Mouse (Mus musculus) 416B (cell line): ENCODE measurements around the gene Tradd.

ENCODE experiments used
- DNase-seq: peaks from one replicate; pipeline ENCODE4 v3.0.0; 2011; ENCODE audit warnings: low read depth

Tradd gene

GRCm38 (mm10) chr8:105264024-105264982 is at the start of gene Tradd, which contains the start of gene Fbxl8:
Tradd (minus strand) TSS chr8:105264609.
Fbxl8 (plus strand) TSS chr8:105264648.
- peak; percentile 77 for DNase-seq

GRCm38 (mm10) chr8:105313622-105314402 is 49.4 kb upstream of the Tradd start:
- DNase-seq = no peak

GRCm38 (mm10) chr8:105312891-105313481 is 48.6 kb upstream of the Tradd start:
- no peak for DNase-seq

- DNase-seq = no peak
These were observed 47.3 kb upstream of the Tradd start for GRCm38 (mm10) chr8:105311718-105312117.

GRCm38 (mm10) chr8:105310118-105310517 is 45.7 kb upstream of the Tradd start:
- DNase-seq = no peak

GRCm38 (mm10) chr8:105309142-105309847 is 44.9 kb upstream of the Tradd start:
- no peak for DNase-seq

GRCm38 (mm10) chr8:105308428-105308827 is 44.0 kb upstream of the Tradd start:
- DNase-seq = no peak

- no peak for DNase-seq
These were observed 43.3 kb upstream of the Tradd start for GRCm38 (mm10) chr8:105307670-105308069.

- DNase-seq = no peak
These were observed 41.8 kb upstream of the Tradd start for GRCm38 (mm10) chr8:105306146-105306691.

GRCm38 (mm10) chr8:105305211-105306145 is 41.1 kb upstream of the Tradd start, which contains the start of gene Elmo3:
Elmo3 (plus strand) TSS chr8:105305601.
- DNase-seq = no peak

- DNase-seq = peak; percentile 47
These were observed 40.2 kb upstream of the Tradd start for GRCm38 (mm10) chr8:105304325-105305210.

- no peak for DNase-seq
These were observed 39.5 kb upstream of the Tradd start for GRCm38 (mm10) chr8:105303874-105304273.

- no peak for DNase-seq
These were observed 39.0 kb upstream of the Tradd start for GRCm38 (mm10) chr8:105303396-105303795.

GRCm38 (mm10) chr8:105299962-105300361 is 35.6 kb upstream of the Tradd start:
- no peak for DNase-seq

- peak; percentile 30 for DNase-seq
These were observed 34.2 kb upstream of the Tradd start for GRCm38 (mm10) chr8:105298351-105299252.

- peak; percentile 91 for DNase-seq
These were observed 33.2 kb upstream of the Tradd start, which contains the start of gene E2f4 for GRCm38 (mm10) chr8:105297511-105298192. E2f4 (plus strand) TSS chr8:105297663.

GRCm38 (mm10) chr8:105295895-105296573 is 31.6 kb upstream of the Tradd start, which contains the start of gene Exoc3l:
Exoc3l (minus strand) TSS chr8:105296101.
- DNase-seq = peak; percentile 65
